Mouse (Mus musculus): ENCODE data around the gene Trak1.

The Trak1 gene

GRCm38 (mm10) chr9:121297171-121298064 lies at the start of gene Trak1:
Trak1 (plus strand) TSS chr9:121297502.
- DNase-seq: peak; percentile 68 to 74

- peak; percentile 83 to 89 for DNase-seq
Measured at GRCm38 (mm10) chr9:121247956-121248775, 49.1 kb upstream of the Trak1 start.

- DNase-seq: no peak
Measured at GRCm38 (mm10) chr9:121249805-121250204, 47.5 kb upstream of the Trak1 start.

- no peak for DNase-seq
Measured at GRCm38 (mm10) chr9:121250854-121251253, 46.4 kb upstream of the Trak1 start.

GRCm38 (mm10) chr9:121253983-121254382 lies 43.3 kb upstream of the Trak1 start:
- no peak for DNase-seq

GRCm38 (mm10) chr9:121254761-121255160 lies 42.5 kb upstream of the Trak1 start:
- no peak for DNase-seq

- no peak for DNase-seq
Measured at GRCm38 (mm10) chr9:121257106-121257505, 40.2 kb upstream of the Trak1 start.

GRCm38 (mm10) chr9:121265307-121265706 lies 32.0 kb upstream of the Trak1 start:
- no peak for DNase-seq

GRCm38 (mm10) chr9:121271149-121271548 lies 26.2 kb upstream of the Trak1 start:
- DNase-seq: no peak

- DNase-seq: no peak
Measured at GRCm38 (mm10) chr9:121271561-121271960, 25.7 kb upstream of the Trak1 start.

GRCm38 (mm10) chr9:121276745-121277117 lies 20.6 kb upstream of the Trak1 start:
- no peak for DNase-seq

GRCm38 (mm10) chr9:121277118-121278060 lies 19.9 kb upstream of the Trak1 start, which contains the start of gene Ulk4:
Ulk4 (minus strand) TSS chr9:121277197.
- peak; percentile 89 to 95 for DNase-seq

GRCm38 (mm10) chr9:121279216-121279615 lies 18.1 kb upstream of the Trak1 start:
- DNase-seq: no peak

GRCm38 (mm10) chr9:121281891-121282290 lies 15.4 kb upstream of the Trak1 start:
- no peak for DNase-seq

GRCm38 (mm10) chr9:121283620-121284185 lies 13.6 kb upstream of the Trak1 start:
- DNase-seq: no peak

- no peak for DNase-seq
Measured at GRCm38 (mm10) chr9:121284422-121284821, 12.9 kb upstream of the Trak1 start.

GRCm38 (mm10) chr9:121285341-121286324 lies 11.7 kb upstream of the Trak1 start:
- DNase-seq: peak in 1 of 2 experiments; percentile 34

GRCm38 (mm10) chr9:121286325-121286901 lies 10.9 kb upstream of the Trak1 start:
- no peak for DNase-seq

- DNase-seq: no peak
Measured at GRCm38 (mm10) chr9:121291275-121291674, 6.0 kb upstream of the Trak1 start.

GRCm38 (mm10) chr9:121293187-121293586 lies 4.1 kb upstream of the Trak1 start:
- no peak for DNase-seq
